ENCODE assay signal across 8 mouse cellular contexts in genomic region chr4:43562769-43563600, GRCm38 (mm10). TPM values are rescaled to one million over a fixed set of nuclear protein-coding genes. Genes with fewer than 3 reads are reported as not detected.
DNase-seq lines count a peak whose midpoint lies in the region; ATAC-seq and TF ChIP-seq lines count a peak whose summit lies in the region.

No protein-coding gene starts in this region.

- peak overlapping the region; percentile 100 for H3K27ac ChIP-seq in heart, embryonic 13.5 days (replicated peaks)
- H3K27ac ChIP-seq in MEL (ENCODE audit: control insufficient read depth, low read depth, low read length): peak overlapping the region; percentile 61
- H3K27ac ChIP-seq in heart, embryonic 16.5 days (ENCODE audit: low read length): peak overlapping the region; percentile 100
- H3K27ac ChIP-seq in liver, postnatal 0 days (ENCODE audit: low read depth): peak overlapping the region; percentile 99

- H3K27me3 ChIP-seq in heart, embryonic 13.5 days (replicated peaks): no peaks in the 10 kb centered on the region
- H3K27me3 ChIP-seq in MEL (ENCODE audit: control insufficient read depth in 1 of 2, insufficient read depth in 2 of 2, low read length in 2 of 2): no peaks in the 10 kb centered on the region
- no peaks in the 10 kb centered on the region for H3K27me3 ChIP-seq in heart, embryonic 16.5 days (ENCODE audit: control insufficient read depth, insufficient read depth, low read length)
- H3K27me3 ChIP-seq in liver, postnatal 0 days (ENCODE audit: insufficient read depth, low read length): no peaks in the 10 kb centered on the region

- no peak for TF ChIP-seq EP300 in MEL (IDR thresholded peaks at IDR 0.05; ENCODE audit: low read depth in 1 of 2, low read length in 2 of 2)
- no peak for TF ChIP-seq EP300 in liver, postnatal 0 days (IDR thresholded peaks at IDR 0.05; ENCODE audit: low read depth)

- no peak for TF ChIP-seq POLR2A in MEL (IDR thresholded peaks at IDR 0.05; ENCODE audit: control insufficient read depth in 1 of 2, insufficient read depth in 1 of 2, low read depth in 1 of 2, low read length in 2 of 2, poor library complexity in 1 of 2)

- H3K9me3 ChIP-seq in heart, embryonic 13.5 days: no peaks in the 10 kb centered on the region
- H3K9me3 ChIP-seq in MEL (replicated peaks; ENCODE audit: insufficient read depth, low read length): no peaks in the 10 kb centered on the region
- no peaks in the 10 kb centered on the region for H3K9me3 ChIP-seq in heart, embryonic 16.5 days (replicated peaks; ENCODE audit: control insufficient read depth, low read length)
- no peaks in the 10 kb centered on the region for H3K9me3 ChIP-seq in liver, postnatal 0 days (ENCODE audit: low read length)

- H3K4me3 ChIP-seq in heart, embryonic 13.5 days: peak overlapping the region; percentile 85
- peak overlapping the region; percentile 82 for H3K4me3 ChIP-seq in MEL (ENCODE audit: control insufficient read depth in 1 of 2, insufficient read depth in 1 of 2, low read depth in 2 of 2, low read length in 2 of 2)
- H3K4me3 ChIP-seq in heart, embryonic 16.5 days (ENCODE audit: low read length): peak overlapping the region; percentile 98
- peak overlapping the region; percentile 75 for H3K4me3 ChIP-seq in liver, postnatal 0 days (ENCODE audit: low read depth, low read length)

- 3% methylated on average over 22 of the region's 22 CpGs for WGBS in heart, embryonic 13.5 days
- WGBS in heart, embryonic 16.5 days: 2% methylated on average over 22 of the region's 22 CpGs
- 3% methylated on average over 22 of the region's 22 CpGs for WGBS in liver, postnatal 0 days (ENCODE audit: insufficient replicate concordance)

- peaks cover 39% of the 10 kb centered on the region for H3K79me2 ChIP-seq in MEL (ENCODE audit: control insufficient read depth, insufficient read depth, low read length, poor library complexity)

- intact Hi-C loops in heart, postnatal 14 days (cut with DNase I): loop anchor here (1.0 kb wide), 1 partner anchor 15 kb away; the partner anchor contains the start of genes Gba2 and Rgp1

- no peak for TF ChIP-seq CTCF in MEL (IDR thresholded peaks at IDR 0.05 in 2 of 3, conservative IDR thresholded peaks at IDR 0.05 in 1 of 3; ENCODE audit: control insufficient read depth in 1 of 3, insufficient read depth in 1 of 3, low read depth in 2 of 3, low read length in 3 of 3, poor library complexity in 1 of 3, severe bottlenecking in 1 of 3)
- TF ChIP-seq CTCF in liver, postnatal 0 days (IDR thresholded peaks at IDR 0.05; ENCODE audit: low read depth): no peak

- DNase-seq in heart, postnatal 14 days: no peak
- DNase-seq in MEL (ENCODE audit: low read depth, low spot score): peak; percentile 65
- DNase-seq in liver, postnatal 0 days: no peak
- DNase-seq in right cerebral cortex, postnatal 10 days (ENCODE audit: low spot score in 2 of 2): no peak
- no peak for DNase-seq in right cerebral cortex, adult 18-20 months
- DNase-seq in thymus, adult 18-20 months: no peak

- no peak for TF ChIP-seq RAD21 in MEL (IDR thresholded peaks at IDR 0.05; ENCODE audit: low read depth, low read length)

- peaks cover 47% of the 10 kb centered on the region for H3K4me1 ChIP-seq in heart, embryonic 13.5 days
- H3K4me1 ChIP-seq in MEL (ENCODE audit: control insufficient read depth in 1 of 2, insufficient read depth in 2 of 2, low read length in 2 of 2): peaks cover 22 to 38% of the 10 kb centered on the region in 2 experiments
- H3K4me1 ChIP-seq in heart, embryonic 16.5 days (ENCODE audit: control insufficient read depth, insufficient read depth, low read length): peaks cover 42% of the 10 kb centered on the region
- peaks cover 43% of the 10 kb centered on the region for H3K4me1 ChIP-seq in liver, postnatal 0 days (ENCODE audit: insufficient read depth)

- peak overlapping the region; percentile 86 for H3K4me2 ChIP-seq in heart, embryonic 13.5 days
- peak overlapping the region; percentile 93 for H3K4me2 ChIP-seq in heart, embryonic 16.5 days (ENCODE audit: low read depth, low read length)
- peak overlapping the region; percentile 95 for H3K4me2 ChIP-seq in liver, postnatal 0 days (ENCODE audit: low read depth, low read length)

- peak overlapping the region; percentile 98 for H3K9ac ChIP-seq in heart, embryonic 13.5 days
- peak overlapping the region; percentile 67 for H3K9ac ChIP-seq in MEL (ENCODE audit: control insufficient read depth, low read depth, low read length, poor library complexity, severe bottlenecking)
- peak overlapping the region; percentile 100 for H3K9ac ChIP-seq in heart, embryonic 16.5 days (ENCODE audit: low read length)
- H3K9ac ChIP-seq in liver, postnatal 0 days (replicated peaks): peak overlapping the region; percentile 89

- ATAC-seq in heart, embryonic 13.5 days (ENCODE audit: extremely low read depth, insufficient number of reproducible peaks, low FRiP score, low TSS enrichment): no peak
- ATAC-seq in heart, embryonic 16.5 days (replicated peaks; ENCODE audit: extremely low read depth, insufficient read depth, low FRiP score): peak; percentile 0; the same call in 1 of the 2 replicates
- ATAC-seq in liver, postnatal 0 days: no peak

- H3K36me3 ChIP-seq in heart, embryonic 13.5 days: peaks cover 49% of the 10 kb centered on the region
- H3K36me3 ChIP-seq in MEL (ENCODE audit: control insufficient read depth in 1 of 2, insufficient read depth in 2 of 2, low read length in 2 of 2): peaks cover 0 to 32% of the 10 kb centered on the region in 2 experiments; a peak in 2 of 4 replicates
- H3K36me3 ChIP-seq in heart, embryonic 16.5 days (ENCODE audit: control insufficient read depth, insufficient read depth): peaks cover 34% of the 10 kb centered on the region
- H3K36me3 ChIP-seq in liver, postnatal 0 days (replicated peaks; ENCODE audit: insufficient read depth, low read length): peaks cover 37% of the 10 kb centered on the region

TF ChIP-seq in MEL, 35 proteins besides CTCF, POLR2A, EP300 and RAD21 (continues in another document):
- TF ChIP-seq CHD1 (IDR thresholded peaks at IDR 0.05; ENCODE audit: low read depth, low read length) (no peak), USF2 (IDR thresholded peaks at IDR 0.05; ENCODE audit: borderline replicate concordance in 1 of 2, insufficient read depth in 1 of 2, low read depth in 1 of 2, low read length in 2 of 2) (no peak), POLR2AphosphoS5 (IDR thresholded peaks at IDR 0.05; ENCODE audit: borderline replicate concordance, low read depth, low read length) (no peak), NELFE (IDR thresholded peaks at IDR 0.05; ENCODE audit: low read depth, low read length) (peak; percentile 20; the same call in 1 of the 2 replicates), ZMIZ1 (IDR thresholded peaks at IDR 0.05; ENCODE audit: low read depth, low read length) (no peak), CHD2 (IDR thresholded peaks at IDR 0.05; ENCODE audit: low read length) (no peak), BHLHE40 (IDR thresholded peaks at IDR 0.05; ENCODE audit: borderline replicate concordance, low read depth, low read length) (no peak), MAX (IDR thresholded peaks at IDR 0.05; ENCODE audit: low read length) (peak; percentile 68; the same call in 1 of the 2 replicates)

RNA-seq across cellular contexts. Expression of gene Tln1, which starts 0.5 kb away (rescaled TPM):
- 76.9 and 78.1 TPM in 2 replicates for polyA plus RNA-seq in heart, embryonic 13.5 days (2015; fragmentation: Nextera tagmentation; extraction: Ambion mirVana)
- total RNA-seq in heart, postnatal 14 days (2021): 100 to 1,000 TPM; 111 to 135 TPM
- total RNA-seq in MEL (2012; rRNA removed): 106 and 112 TPM in 2 replicates
- 100 to 1,000 TPM in 1 of 2 experiments, 10 to 100 TPM in 1; 22.9 to 146 TPM for polyA plus RNA-seq in MEL (2012; ENCODE audit: insufficient read depth in 1 of 2, insufficient read length in 2 of 2, low read depth in 1 of 2, low replicate concordance in 2 of 2, missing spikeins in 1 of 2)
- 68.7 and 80.0 TPM in 2 replicates for polyA plus RNA-seq in heart, embryonic 16.5 days (2015; fragmentation: Nextera tagmentation; extraction: Ambion mirVana)
- 30.0 and 34.2 TPM in 2 replicates for polyA plus RNA-seq in liver, postnatal 0 days (2015; fragmentation: Nextera tagmentation; extraction: Ambion mirVana)

RNA-seq across cellular contexts. Expression of gene Creb3, which starts 0.9 kb away (rescaled TPM):
- polyA plus RNA-seq in heart, embryonic 13.5 days (2015; fragmentation: Nextera tagmentation; extraction: Ambion mirVana): 57.8 and 59.1 TPM in 2 replicates
- total RNA-seq in heart, postnatal 14 days (2021): 10 to 100 TPM; 47.1 to 49.2 TPM
- total RNA-seq in MEL (2012; rRNA removed): 14.9 and 17.1 TPM in 2 replicates
- 10 to 100 TPM in 1 of 2 experiments, not detected in 1; 21.3 TPM for polyA plus RNA-seq in MEL (2012; ENCODE audit: insufficient read depth in 1 of 2, insufficient read length in 2 of 2, low read depth in 1 of 2, low replicate concordance in 2 of 2, missing spikeins in 1 of 2)
- 60.3 and 61.8 TPM in 2 replicates for polyA plus RNA-seq in heart, embryonic 16.5 days (2015; fragmentation: Nextera tagmentation; extraction: Ambion mirVana)
- 36.2 and 41.2 TPM in 2 replicates for polyA plus RNA-seq in liver, postnatal 0 days (2015; fragmentation: Nextera tagmentation; extraction: Ambion mirVana)

RNA-seq across cellular contexts. Expression of gene Rgp1, which starts 15.5 kb away (rescaled TPM):
- polyA plus RNA-seq in heart, embryonic 13.5 days (2015; fragmentation: Nextera tagmentation; extraction: Ambion mirVana): 20.6 and 21.4 TPM in 2 replicates
- total RNA-seq in heart, postnatal 14 days (2021): 10 to 100 TPM; 32.3 to 41.6 TPM
- 14.3 and 17.1 TPM in 2 replicates for total RNA-seq in MEL (2012; rRNA removed)
- polyA plus RNA-seq in MEL (2012; ENCODE audit: insufficient read depth in 1 of 2, insufficient read length in 2 of 2, low read depth in 1 of 2, low replicate concordance in 2 of 2, missing spikeins in 1 of 2): 10 to 100 TPM in 1 of 2 experiments, not detected in 1; 47.6 TPM
- polyA plus RNA-seq in heart, embryonic 16.5 days (2015; fragmentation: Nextera tagmentation; extraction: Ambion mirVana): 20.9 and 21.7 TPM in 2 replicates
- polyA plus RNA-seq in liver, postnatal 0 days (2015; fragmentation: Nextera tagmentation; extraction: Ambion mirVana): 6.3 and 7.3 TPM in 2 replicates

RNA-seq across cellular contexts. Expression of gene Gba2, which starts 15.7 kb away (rescaled TPM):
- polyA plus RNA-seq in heart, embryonic 13.5 days (2015; fragmentation: Nextera tagmentation; extraction: Ambion mirVana): 20.3 and 22.4 TPM in 2 replicates
- total RNA-seq in heart, postnatal 14 days (2021): 10 to 100 TPM; 14.3 to 14.6 TPM
- total RNA-seq in MEL (2012; rRNA removed): 5.7 and 6.2 TPM in 2 replicates
- 10 to 100 TPM in 1 of 2 experiments, not detected in 1; 24.9 TPM for polyA plus RNA-seq in MEL (2012; ENCODE audit: insufficient read depth in 1 of 2, insufficient read length in 2 of 2, low read depth in 1 of 2, low replicate concordance in 2 of 2, missing spikeins in 1 of 2)
- polyA plus RNA-seq in heart, embryonic 16.5 days (2015; fragmentation: Nextera tagmentation; extraction: Ambion mirVana): 22.7 TPM in 2 replicates
- 7.3 and 8.4 TPM in 2 replicates for polyA plus RNA-seq in liver, postnatal 0 days (2015; fragmentation: Nextera tagmentation; extraction: Ambion mirVana)

RNA-seq across cellular contexts. Expression of gene Msmp, which starts 21.3 kb away (rescaled TPM):
- polyA plus RNA-seq in heart, embryonic 13.5 days (2015; fragmentation: Nextera tagmentation; extraction: Ambion mirVana): 0.62 and 2.1 TPM in 2 replicates
- not detected for total RNA-seq in heart, postnatal 14 days (2021)
- total RNA-seq in MEL (2012; rRNA removed): 0.73 and 1.0 TPM in 2 replicates
- polyA plus RNA-seq in MEL (2012; ENCODE audit: insufficient read depth in 1 of 2, insufficient read length in 2 of 2, low read depth in 1 of 2, low replicate concordance in 2 of 2, missing spikeins in 1 of 2): 1 to 10 TPM in 1 of 2 experiments, not detected in 1; 2.5 TPM
- polyA plus RNA-seq in heart, embryonic 16.5 days (2015; fragmentation: Nextera tagmentation; extraction: Ambion mirVana): 0.89 and 1.1 TPM in 2 replicates
- polyA plus RNA-seq in liver, postnatal 0 days (2015; fragmentation: Nextera tagmentation; extraction: Ambion mirVana): 0.96 TPM in 1 of 2 replicates, not detected in the other
